Mouse (Mus musculus) heart, embryonic 11.5 days (tissue): Measurements from ENCODE around the gene Gm37240. TPM values are rescaled to one million over a fixed set of nuclear protein-coding genes. Genes with fewer than 3 reads are reported as not detected.
A peak's percentile ranks its signal among the peaks of the same experiment; 100 is the strongest.

Experiments
- ATAC-seq: fragments of 200-750 bp; cut with Nextera tagmentation; replicated peaks from 2 replicates; pipeline ENCODE4 v1.8.0; 2017; ENCODE audit warnings: moderate library complexity; ENCODE audit not compliant: insufficient number of reproducible peaks, low FRiP score, low TSS enrichment
- H3K27ac ChIP-seq: fragments of 300-500 bp; sonication (generic); 2 replicates; pipeline ENCODE4 v1.5.1; 2014; ENCODE audit warnings: mild to moderate bottlenecking, low read depth, low read length
- H3K27me3 ChIP-seq: fragments of 300-500 bp; sonication (generic); 2 replicates; pipeline ENCODE4 v1.6.1; 2014; ENCODE audit warnings: mild to moderate bottlenecking, low read length, mixed read lengths; ENCODE audit not compliant: control insufficient read depth, insufficient read depth
- H3K36me3 ChIP-seq: fragments of 300-500 bp; sonication (generic); 2 replicates; pipeline ENCODE4 v1.6.1; 2014; ENCODE audit warnings: mild to moderate bottlenecking, low read length, moderate library complexity, mixed read lengths; ENCODE audit not compliant: control insufficient read depth, insufficient read depth
- H3K4me1 ChIP-seq: fragments of 300-500 bp; sonication (generic); 2 replicates; pipeline ENCODE4 v1.6.1; 2014; ENCODE audit warnings: low read length; ENCODE audit not compliant: control insufficient read depth, insufficient read depth
- H3K4me2 ChIP-seq: fragments of 300-500 bp; sonication (generic); 2 replicates; pipeline ENCODE4 v1.6.1; 2014; ENCODE audit warnings: mild to moderate bottlenecking, moderate library complexity
- H3K4me3 ChIP-seq: fragments of 300-500 bp; sonication (generic); 2 replicates; pipeline ENCODE4 v1.5.1; 2014; ENCODE audit warnings: low read depth, low read length
- H3K9ac ChIP-seq: fragments of 300-500 bp; sonication (generic); 2 replicates; pipeline ENCODE4 v1.6.1; 2014; ENCODE audit warnings: mild to moderate bottlenecking, low read depth, low read length, moderate library complexity
- H3K9me3 ChIP-seq: fragments of 300-500 bp; sonication (generic); replicated peaks from 2 replicates; pipeline ENCODE4 v1.6.1; 2016; ENCODE audit warnings: low read length; ENCODE audit not compliant: control insufficient read depth
- WGBS: fragments of 180-500 bp; shearing (Covaris S2); extraction: QIAGEN DNeasy Blood & Tissue Kit; methylation state at CpG from one replicate; pipeline ENCODE4 v1.1.7; 2014; ENCODE audit not compliant: insufficient replicate concordance; 5-methylcytosine and 5-hydroxymethylcytosine counted together
- polyA plus RNA-seq: library from polyadenylated mRNA; unstranded; fragments of >200 nt; fragmentation: Nextera tagmentation; extraction: Ambion mirVana; gene quantifications from 2 replicates; pipeline ENCODE4 v1.2.1, GENCODE M21; 2014

The Gm37240 gene
- polyA plus RNA-seq, 1 experiment from 2014 or later = 4.5 TPM

GRCm38 (mm10) chr3:85341103-85341860 is 546.0 kb downstream of the Gm37240 start:
- Histone ChIP-seq H3K4me1 (peaks cover 10% of the 10 kb centered on the region; the same call in 1 of the 2 replicates), H3K9me3 (no peaks in the 10 kb centered on the region), H3K4me3 (no peak overlapping the region), H3K27ac (0 out of 2 replicates have a peak overlapping the region, but pooled peaks have one; percentile 15), H3K4me2 (no peak overlapping the region), H3K9ac (no peak overlapping the region), H3K36me3 (no peaks in the 10 kb centered on the region), H3K27me3 (no peaks in the 10 kb centered on the region)
- WGBS = 75% methylated on average over 12 of the region's 12 CpGs
- no peak; the same call in 1 of the 2 replicates for ATAC-seq

GRCm38 (mm10) chr3:85340491-85340890 is 546.8 kb downstream of the Gm37240 start:
- Histone ChIP-seq H3K27ac (no peak overlapping the region), H3K4me1 (peaks cover 10% of the 10 kb centered on the region; the same call in 1 of the 2 replicates), H3K27me3 (no peaks in the 10 kb centered on the region), H3K9ac (no peak overlapping the region), H3K9me3 (no peaks in the 10 kb centered on the region), H3K4me3 (no peak overlapping the region), H3K36me3 (no peaks in the 10 kb centered on the region), H3K4me2 (no peak overlapping the region)
- WGBS = 33% methylated on average over 3 of the region's 3 CpGs
- no peak for ATAC-seq

- Histone ChIP-seq H3K27ac (0 out of 2 replicates have a peak overlapping the region, but pooled peaks have one; percentile 10), H3K27me3 (no peaks in the 10 kb centered on the region), H3K36me3 (no peaks in the 10 kb centered on the region), H3K4me3 (no peak overlapping the region), H3K4me2 (no peak overlapping the region), H3K9me3 (no peaks in the 10 kb centered on the region), H3K9ac (no peak overlapping the region), H3K4me1 (peaks cover 10% of the 10 kb centered on the region; the same call in 1 of the 2 replicates)
- WGBS = 68% methylated on average over 2 of the region's 2 CpGs
- ATAC-seq = no peak
Measured at GRCm38 (mm10) chr3:85339926-85340325, 547.4 kb downstream of the Gm37240 start.

GRCm38 (mm10) chr3:85339269-85339820 is 548.0 kb downstream of the Gm37240 start:
- no peak for ATAC-seq
- no peaks in the 10 kb centered on the region for H3K27me3 ChIP-seq
- no peak overlapping the region for H3K9ac ChIP-seq
- no peaks in the 10 kb centered on the region for H3K36me3 ChIP-seq
- H3K4me2 ChIP-seq = peak overlapping the region; percentile 9; the same call in 1 of the 2 replicates
- 60% methylated on average over 10 of the region's 10 CpGs for WGBS
- H3K4me1 ChIP-seq = peaks cover 10% of the 10 kb centered on the region; the same call in 1 of the 2 replicates
- no peaks in the 10 kb centered on the region for H3K9me3 ChIP-seq
- 0 out of 2 replicates have a peak overlapping the region, but pooled peaks have one; percentile 18 for H3K27ac ChIP-seq
- H3K4me3 ChIP-seq = no peak overlapping the region

- ATAC-seq = no peak
- no peaks in the 10 kb centered on the region for H3K36me3 ChIP-seq
- no peak overlapping the region for H3K27ac ChIP-seq
- H3K4me3 ChIP-seq = no peak overlapping the region
- H3K4me2 ChIP-seq = no peak overlapping the region
- no peaks in the 10 kb centered on the region for H3K9me3 ChIP-seq
- WGBS = 78% methylated on average over 3 of the region's 3 CpGs
- peaks cover 10% of the 10 kb centered on the region; the same call in 1 of the 2 replicates for H3K4me1 ChIP-seq
- H3K9ac ChIP-seq = no peak overlapping the region
- H3K27me3 ChIP-seq = no peaks in the 10 kb centered on the region
Measured at GRCm38 (mm10) chr3:85338755-85339095, 548.6 kb downstream of the Gm37240 start.

GRCm38 (mm10) chr3:85337881-85338754 is 549.2 kb downstream of the Gm37240 start:
- no peaks in the 10 kb centered on the region for H3K9me3 ChIP-seq
- H3K36me3 ChIP-seq = no peaks in the 10 kb centered on the region
- H3K27ac ChIP-seq = no peak overlapping the region
- H3K9ac ChIP-seq = no peak overlapping the region
- no peak for ATAC-seq
- no peak overlapping the region for H3K4me3 ChIP-seq
- no peaks in the 10 kb centered on the region for H3K27me3 ChIP-seq
- H3K4me2 ChIP-seq = no peak overlapping the region
- H3K4me1 ChIP-seq = peaks cover 10% of the 10 kb centered on the region; the same call in 1 of the 2 replicates
- 79% methylated on average over 7 of the region's 7 CpGs for WGBS

GRCm38 (mm10) chr3:85335517-85335916 is 551.8 kb downstream of the Gm37240 start:
- ATAC-seq = no peak
- H3K4me3 ChIP-seq = no peak overlapping the region
- no peak overlapping the region for H3K4me2 ChIP-seq
- H3K9ac ChIP-seq = no peak overlapping the region
- H3K27ac ChIP-seq = no peak overlapping the region
- 89% methylated on average over 1 of the region's 1 CpGs for WGBS
- H3K27me3 ChIP-seq = no peaks in the 10 kb centered on the region
- H3K36me3 ChIP-seq = no peaks in the 10 kb centered on the region
- H3K4me1 ChIP-seq = 0 out of 2 replicates have a peak, but pooled peaks cover 4% of the 10 kb centered on the region
- no peaks in the 10 kb centered on the region for H3K9me3 ChIP-seq

- WGBS = 72% methylated on average over 4 of the region's 4 CpGs
- H3K4me2 ChIP-seq = no peak overlapping the region
- no peaks in the 10 kb centered on the region for H3K4me1 ChIP-seq
- no peaks in the 10 kb centered on the region for H3K27me3 ChIP-seq
- no peaks in the 10 kb centered on the region for H3K9me3 ChIP-seq
- H3K4me3 ChIP-seq = no peak overlapping the region
- no peak for ATAC-seq
- no peak overlapping the region for H3K9ac ChIP-seq
- H3K36me3 ChIP-seq = no peaks in the 10 kb centered on the region
- H3K27ac ChIP-seq = no peak overlapping the region
Measured at GRCm38 (mm10) chr3:85332276-85332675, 555.0 kb downstream of the Gm37240 start.
